Mouse (Mus musculus) CD4-positive naive resting alpha-beta T cell, adult 57 days (primary cell): ENCODE results near the gene Gm1110. TPM values are rescaled to one million over a fixed set of nuclear protein-coding genes. Genes with fewer than 3 reads are reported as not detected.

ENCODE experiments used
- total RNA-seq: library from RNA; stranded (reverse); gene quantifications from one replicate; pipeline ENCODE4 v1.2.4, GENCODE M21; 2023

The Gm1110 gene
- total RNA-seq: not detected

GRCm38 (mm10) chr9:26922909-26923526 is at the start of gene Gm1110:
Gm1110 (minus strand) TSS chr9:26923111.

GRCm38 (mm10) chr9:26860751-26861150 is 62.2 kb downstream of the Gm1110 start, which contains the start of gene Glb1l3:
Glb1l3 (minus strand) TSS chr9:26860890.

Other genes starting within 250 kb of the Gm1110 start
- not detected for gene B3gat1, start 189.4 kb downstream of the Gm1110 start, total RNA-seq
- gene Glb1l2, start 116.6 kb downstream of the Gm1110 start, total RNA-seq: not detected
- gene Glb1l3, start 62.2 kb downstream of the Gm1110 start, total RNA-seq: not detected
- gene Acad8, start 76.5 kb upstream of the Gm1110 start, total RNA-seq: 24.9 TPM
- 22.6 TPM for gene Thyn1, start 76.6 kb upstream of the Gm1110 start, total RNA-seq
- gene Vps26b, start 107.0 kb upstream of the Gm1110 start, total RNA-seq: 46.6 TPM
- 69.0 TPM for gene Ncapd3, start 107.1 kb upstream of the Gm1110 start, total RNA-seq
- not detected for gene Jam3, start 232.3 kb upstream of the Gm1110 start, total RNA-seq